Mouse (Mus musculus): ENCODE measurements around the gene Trappc5.

Trappc5 gene

DNA sequence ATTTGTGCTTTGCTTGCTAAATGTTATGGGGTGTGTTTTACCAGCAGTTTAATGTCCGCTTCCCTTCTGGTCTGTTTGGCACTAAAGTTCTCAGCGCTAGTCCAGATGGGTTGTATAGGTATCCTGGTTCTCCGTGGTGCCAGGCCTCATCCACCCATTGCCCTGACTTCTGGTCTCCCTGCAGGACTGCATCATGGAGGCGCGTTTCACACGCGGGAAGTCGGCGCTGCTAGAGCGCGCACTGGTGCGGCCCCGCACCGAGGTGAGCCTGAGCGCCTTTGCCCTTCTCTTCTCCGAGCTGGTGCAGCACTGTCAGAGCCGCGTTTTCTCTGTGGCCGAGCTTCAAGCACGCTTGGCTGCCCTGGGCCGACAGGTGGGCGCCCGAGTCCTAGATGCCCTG lies 2.7 kb downstream of the Trappc5 start:
- DNase-seq = no peak

DNA sequence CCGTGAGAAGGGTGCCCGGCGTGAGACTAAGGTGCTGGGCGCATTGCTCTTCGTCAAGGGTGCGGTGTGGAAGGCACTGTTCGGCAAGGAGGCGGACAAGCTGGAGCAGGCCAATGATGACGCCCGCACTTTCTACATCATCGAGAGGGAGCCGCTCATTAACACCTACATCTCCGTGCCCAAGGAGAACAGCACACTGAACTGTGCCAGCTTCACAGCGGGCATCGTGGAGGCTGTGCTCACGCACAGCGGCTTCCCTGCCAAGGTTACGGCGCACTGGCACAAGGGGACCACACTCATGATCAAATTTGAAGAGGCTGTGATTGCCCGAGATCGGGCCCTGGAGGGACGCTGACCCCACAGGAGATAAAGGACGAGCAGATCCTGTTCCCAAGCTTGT lies 3.1 kb downstream of the Trappc5 start:
- no peak for DNase-seq

DNA sequence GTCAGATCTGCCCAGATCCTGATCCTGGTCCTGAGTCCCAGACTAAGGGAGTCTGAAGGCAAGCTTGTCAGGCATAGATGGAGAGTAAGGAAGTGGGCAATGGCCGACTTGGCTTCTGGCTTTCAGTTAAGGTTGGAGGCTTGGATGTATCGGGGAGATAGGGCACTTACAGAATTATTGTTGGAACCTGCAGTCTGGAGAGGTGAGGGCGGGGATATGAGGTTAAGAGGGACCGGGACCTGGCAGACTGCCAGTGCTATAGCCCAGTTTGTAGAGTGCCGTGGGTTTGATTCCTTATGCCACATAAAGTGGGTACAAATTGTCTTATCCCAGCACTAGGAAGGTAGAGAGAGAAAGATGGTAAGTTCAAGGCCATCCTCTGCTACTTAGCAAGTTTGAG lies 3.6 kb downstream of the Trappc5 start:
- DNase-seq = no peak

DNA sequence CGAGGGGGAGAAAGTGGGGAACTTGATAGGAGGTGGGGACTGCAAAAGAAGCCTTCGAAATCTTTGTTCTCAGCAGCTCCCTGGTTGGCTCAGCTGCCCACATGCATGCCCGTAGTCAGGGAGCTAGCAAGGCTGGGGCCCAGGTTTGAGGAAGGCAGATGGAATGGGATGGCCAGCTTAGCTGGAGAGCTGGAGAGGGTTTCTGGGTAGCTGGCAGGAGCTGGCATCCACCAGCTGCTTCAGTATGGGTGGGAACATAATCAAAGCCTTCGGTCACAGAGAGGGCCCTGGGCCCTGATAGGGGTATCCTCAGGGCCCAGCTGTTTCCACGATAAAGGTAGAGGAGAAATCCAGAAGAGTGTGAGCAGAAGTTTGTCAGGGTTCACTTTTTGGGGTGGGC lies 6.3 kb downstream of the Trappc5 start:
- DNase-seq = no peak

DNA sequence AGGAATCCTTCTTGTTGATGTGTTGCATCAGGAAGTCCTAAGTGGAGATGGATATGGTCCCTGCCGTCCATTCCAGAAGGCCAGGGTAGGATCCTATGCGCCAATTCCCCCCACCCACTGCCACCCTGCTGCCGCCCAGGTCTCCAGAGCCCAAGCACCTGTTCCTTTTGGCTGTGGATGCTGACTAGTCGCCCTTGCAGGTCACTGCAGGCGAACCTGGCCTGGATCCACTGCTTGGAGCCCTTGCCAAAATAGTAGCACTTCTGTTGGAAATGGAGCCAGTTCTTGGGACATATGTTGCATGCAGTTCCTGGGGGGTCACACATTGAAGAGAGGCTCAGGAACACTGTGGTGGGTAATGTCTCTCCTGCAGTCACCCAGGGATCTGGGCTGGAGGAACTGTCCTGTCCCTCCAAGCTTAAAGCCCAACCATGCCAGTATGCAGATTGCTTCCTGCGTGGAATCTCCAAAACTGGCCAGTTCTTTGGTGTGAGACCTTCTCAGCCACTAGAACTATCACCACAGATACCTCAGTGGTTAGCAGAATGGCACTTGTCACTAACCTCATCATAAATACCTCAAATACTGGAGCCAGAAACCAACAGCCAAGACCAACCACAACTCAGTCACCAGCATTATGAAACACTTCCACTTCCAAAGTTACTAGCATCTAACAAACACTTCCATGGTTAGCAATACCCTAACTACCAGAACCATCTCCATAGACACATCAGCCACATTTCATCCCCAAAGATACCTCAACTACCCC lies 7.5 kb downstream of the Trappc5 start:
- no peak for DNase-seq

DNA sequence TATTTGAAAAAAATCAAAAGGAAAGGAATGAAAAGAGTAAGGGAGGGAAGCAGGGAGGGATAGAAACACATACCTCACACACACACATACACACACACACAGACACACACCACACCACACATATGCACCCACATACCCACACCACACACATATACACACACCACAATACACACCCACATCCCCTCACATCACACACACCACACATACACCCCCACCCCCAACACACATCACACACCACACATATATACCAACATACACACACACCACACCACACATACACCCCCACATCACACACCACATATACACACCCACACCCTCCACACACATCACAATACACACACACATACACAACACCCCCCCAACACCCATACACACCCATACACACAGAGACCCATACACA lies 8.4 kb downstream of the Trappc5 start:
- DNase-seq = no peak

DNA sequence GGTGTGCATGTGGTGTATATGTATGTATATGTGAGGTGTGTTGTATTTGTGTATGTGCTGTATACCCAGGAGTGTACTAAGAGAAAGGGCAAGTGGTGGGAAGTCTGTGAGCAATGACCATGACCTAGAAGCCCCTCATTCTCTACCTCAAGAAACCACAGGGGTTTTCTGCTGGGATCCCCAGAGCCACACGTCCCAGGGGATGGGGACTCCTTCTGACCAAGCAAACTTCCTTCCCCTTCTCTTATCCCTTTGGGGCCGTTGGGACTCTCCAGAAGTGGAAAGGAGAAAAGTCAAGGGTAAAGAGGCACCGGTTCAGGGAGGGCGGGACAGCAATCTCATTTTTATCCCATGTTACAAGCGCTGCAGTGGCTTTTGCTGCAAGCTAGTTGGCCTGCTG lies 9.3 kb downstream of the Trappc5 start:
- DNase-seq = no peak

DNA sequence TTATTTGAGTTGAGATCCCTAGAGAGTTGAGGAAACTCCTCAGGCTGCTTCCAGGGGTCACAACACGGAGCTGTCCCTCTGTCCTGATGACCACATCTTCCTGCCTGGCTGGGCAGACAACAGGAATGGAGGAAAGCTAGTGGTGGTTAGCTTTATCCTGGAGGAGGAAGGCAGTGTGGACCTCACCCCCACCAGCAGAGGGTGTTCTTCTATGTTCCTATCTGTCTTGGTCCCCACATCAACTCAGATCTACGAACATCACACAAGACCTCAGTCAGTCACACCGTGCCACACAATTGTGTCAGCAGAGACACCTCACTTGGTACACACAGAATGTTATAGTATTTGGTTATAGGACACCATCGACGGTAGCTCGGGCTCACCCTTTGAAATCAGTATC lies 11.4 kb downstream of the Trappc5 start:
- no peak for DNase-seq

DNA sequence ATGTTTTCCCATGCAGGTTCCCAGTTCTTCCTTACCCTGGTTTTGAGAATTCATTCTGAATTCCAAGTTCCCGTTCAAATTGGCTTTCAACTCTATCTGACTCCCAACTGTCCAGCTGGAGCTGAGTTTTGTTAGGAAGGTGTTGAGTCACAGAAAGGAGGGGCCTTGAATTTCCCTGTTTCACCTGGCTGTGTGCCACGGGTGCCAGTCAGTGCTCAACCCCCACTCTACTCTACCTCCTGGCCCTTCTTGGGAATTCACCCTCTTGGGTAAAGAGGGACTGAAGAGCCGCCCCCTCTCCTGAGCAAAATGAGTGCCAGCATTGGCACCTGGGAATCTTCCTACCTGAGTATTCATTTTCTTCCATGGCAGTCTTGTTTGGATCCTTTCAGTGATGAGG lies 14.7 kb downstream of the Trappc5 start:
- DNase-seq = no peak

DNA sequence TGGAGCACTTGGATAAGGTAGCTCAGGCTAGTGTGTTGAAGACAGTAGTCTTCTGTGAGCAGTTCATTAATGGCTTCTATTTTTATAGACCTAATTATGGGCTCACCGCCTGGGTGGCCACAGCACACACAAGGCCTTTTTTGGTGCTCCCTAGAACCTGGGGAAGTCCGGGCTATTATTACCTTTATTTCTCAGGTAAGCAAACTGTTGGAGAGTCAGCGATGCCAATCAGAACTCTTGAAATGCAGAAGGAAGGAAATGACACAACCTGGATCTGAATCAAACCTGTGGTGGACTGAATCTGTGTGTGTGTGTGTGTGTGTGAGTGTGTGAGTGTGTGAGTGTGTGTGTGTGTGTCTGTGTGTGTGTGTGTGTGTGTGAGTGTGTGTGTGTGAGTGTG lies 18.0 kb downstream of the Trappc5 start, which contains the start of gene Fcer2a:
TSS of gene Fcer2a (minus strand) at position 55 of the 400 bp plus-strand sequence.
- no peak for DNase-seq

DNA sequence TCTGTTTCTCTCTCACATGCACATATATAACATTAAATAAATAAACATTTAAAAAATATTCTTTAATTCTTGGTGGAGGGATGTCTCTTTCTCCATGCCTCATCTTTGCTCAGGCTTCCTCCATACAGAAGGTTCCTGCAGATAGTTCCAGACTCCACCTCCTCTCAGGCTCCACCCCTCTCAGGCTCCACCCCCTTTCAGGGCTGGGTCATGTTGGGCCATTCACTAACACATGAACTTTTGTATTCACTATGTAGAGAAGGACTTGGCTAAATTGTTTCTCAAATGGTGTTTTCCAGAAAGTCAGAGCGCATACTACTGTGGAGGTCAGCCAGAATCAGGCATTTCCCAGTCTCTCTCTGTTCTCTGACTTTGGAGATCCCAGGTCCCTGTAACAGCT lies 25.4 kb downstream of the Trappc5 start:
- no peak for DNase-seq

DNA sequence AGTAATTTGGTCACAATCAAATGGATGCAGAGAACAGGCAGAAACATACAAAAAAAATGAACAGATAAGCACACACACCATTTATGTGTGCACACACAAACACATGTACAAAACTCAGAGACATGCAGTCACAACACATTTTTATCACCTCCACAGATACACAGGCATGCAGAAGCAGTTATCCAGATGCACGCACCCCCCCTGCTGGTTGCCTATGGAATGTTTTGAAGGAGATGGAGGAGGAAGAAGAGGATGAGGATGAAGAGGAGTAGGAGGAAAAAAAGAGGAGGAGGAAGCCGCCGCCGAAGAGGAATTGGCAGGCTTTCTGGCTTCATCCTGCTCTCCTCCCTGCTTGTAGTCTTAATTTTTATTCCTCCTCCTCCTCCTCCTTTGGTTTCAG lies 29.6 kb downstream of the Trappc5 start:
- DNase-seq = no peak

DNA sequence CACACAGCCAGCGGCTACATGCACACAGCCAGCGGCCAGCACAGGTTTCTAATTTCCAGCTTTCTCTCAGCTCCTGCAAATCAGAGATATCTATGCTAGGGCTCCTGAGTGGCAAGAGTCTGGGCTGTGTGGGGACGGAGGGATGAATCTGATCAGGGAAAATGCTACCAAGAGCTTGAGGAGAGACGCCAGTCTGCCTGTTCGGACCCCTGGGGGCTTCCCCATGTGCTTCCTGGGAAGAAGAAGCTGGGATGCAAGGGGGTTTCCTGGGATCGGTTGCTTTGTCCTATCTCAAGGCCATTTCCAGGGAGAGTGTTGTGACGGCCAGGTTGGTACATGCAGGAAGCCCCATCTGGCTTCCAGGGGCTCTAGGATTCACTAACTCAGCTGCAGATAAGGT lies 31.5 kb downstream of the Trappc5 start:
- no peak for DNase-seq

DNA sequence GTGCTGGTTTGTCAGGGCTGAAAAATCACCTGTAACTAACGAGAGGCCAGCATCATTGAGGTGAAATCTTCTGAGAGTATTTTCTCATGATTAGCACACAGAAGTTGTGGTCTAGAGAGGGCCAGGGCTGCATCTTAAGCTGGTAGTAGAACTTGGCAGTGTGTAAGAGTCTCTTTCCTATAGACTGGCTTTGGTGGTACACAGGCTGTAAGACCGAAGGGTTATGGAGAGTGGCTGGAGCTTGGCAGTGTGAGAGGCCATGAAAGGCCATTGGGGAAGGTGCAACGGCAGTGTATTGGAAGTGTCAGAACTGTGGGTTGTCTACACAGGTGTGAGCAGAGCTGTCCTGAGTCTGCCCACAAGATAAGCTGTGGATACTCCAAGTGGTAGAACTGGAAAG lies 34.2 kb downstream of the Trappc5 start:
- DNase-seq = no peak

DNA sequence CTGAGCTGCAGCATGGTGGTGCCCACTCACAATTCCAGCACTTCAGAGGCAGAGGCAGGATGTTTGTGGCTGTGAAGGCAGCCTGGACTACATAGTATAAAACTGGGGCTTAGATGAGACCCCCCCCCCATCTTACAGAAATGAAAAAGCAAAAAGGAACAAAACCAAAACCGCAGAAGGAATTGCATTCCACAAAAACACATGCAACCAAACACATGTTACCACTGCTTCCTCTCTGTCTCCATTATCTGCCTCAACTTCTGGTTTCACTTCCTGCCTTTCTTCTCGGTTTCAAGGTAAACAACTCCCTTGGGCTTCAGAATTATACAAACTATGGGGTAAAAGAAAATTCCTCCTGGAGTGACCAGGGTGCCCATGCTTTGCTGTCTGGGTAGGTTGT lies 35.5 kb downstream of the Trappc5 start:
- DNase-seq = no peak

DNA sequence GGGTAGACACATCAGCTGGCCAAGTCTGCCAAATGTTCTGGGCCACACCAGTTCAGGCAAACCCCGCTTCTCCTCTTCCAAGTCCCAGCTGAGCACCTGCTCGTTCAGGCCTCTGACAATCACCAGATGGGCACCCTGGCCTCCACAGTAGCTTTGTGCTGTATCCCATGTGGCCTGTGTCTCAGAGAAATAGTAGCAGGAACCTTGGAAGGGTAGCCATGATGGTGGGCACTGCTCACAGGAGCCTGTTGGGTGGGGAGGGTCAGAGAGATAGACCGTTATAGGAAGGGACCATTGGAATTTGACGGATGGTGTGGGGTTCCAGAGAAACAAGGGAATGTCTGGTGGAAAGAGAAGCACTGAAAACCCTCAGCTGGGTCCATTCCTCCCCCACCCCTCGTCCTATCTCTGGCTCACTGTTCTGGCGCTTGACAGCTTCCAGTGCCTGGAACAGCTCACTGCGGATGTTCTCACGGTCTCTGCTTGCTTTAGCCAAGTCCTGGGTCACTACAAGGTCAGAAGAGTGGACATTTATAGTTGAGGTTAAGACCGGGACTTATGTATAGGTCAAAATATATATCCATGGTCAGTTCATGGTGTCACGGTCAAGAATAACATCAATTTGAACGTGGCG lies 41.3 kb downstream of the Trappc5 start:
- DNase-seq = no peak

DNA sequence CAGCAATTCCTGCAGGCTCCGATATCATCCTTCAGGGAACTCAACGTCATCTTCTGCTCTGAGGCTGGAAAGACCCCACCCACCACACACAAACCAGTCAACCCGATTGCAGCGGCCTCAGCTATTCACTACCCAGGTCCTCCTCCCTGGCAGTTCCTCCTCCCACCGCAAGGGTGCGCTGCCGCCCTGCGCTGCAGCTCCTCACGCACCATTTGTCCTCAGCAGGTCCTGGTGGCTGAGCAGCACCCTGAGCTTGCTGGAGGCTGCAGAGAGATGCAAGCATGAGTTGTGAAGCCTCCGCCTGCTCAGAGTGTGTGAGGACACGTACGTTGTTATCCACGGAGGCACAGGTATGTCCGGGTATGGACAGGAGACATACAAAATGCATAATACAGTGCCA lies 42.5 kb downstream of the Trappc5 start:
- DNase-seq = peak; percentile 42

DNA sequence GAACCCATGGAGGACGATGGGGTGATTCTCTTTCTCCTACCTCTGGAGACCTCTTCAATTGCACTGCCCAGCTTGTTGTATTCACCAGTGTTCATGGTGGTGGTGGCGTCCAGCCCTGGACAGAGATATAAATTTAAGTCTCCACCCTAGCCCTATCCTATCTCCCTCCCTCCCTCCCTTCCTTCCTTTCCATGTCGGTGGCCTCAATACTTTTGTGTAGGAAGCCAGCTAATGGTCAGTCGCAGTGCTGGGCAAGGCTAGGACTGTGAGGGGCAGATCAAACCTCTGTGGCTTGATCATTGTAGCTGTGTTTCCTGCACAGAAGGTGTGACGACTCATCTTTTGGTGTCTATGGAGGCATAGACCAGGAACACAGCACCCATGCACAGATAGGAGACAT lies 44.5 kb downstream of the Trappc5 start, which contains the start of gene Clec4g:
TSS of gene Clec4g (minus strand) at position 101 of the 400 bp plus-strand sequence.
- no peak for DNase-seq

DNA sequence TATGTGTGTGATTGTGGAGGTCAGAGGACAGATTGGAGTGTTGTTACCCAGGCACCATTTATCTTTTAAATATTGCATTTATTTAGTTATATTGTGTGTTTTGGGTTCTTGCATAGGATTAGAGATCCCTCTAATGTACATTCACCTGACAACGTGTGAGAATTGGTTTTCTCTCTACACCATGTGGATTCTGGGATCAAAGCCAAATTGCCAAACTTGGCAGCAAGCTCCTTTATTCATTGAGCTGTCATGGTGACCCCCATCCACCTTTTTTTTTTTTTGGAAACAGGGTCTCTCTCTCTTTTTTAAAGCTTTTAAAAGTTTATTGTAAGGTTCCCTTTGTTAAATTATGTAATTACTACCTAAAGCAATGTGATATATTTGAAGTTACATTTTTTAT lies 44.9 kb downstream of the Trappc5 start:
- no peak for DNase-seq

All from right cerebral cortex, postnatal 4 days (tissue).